Mouse (Mus musculus): ENCODE results near the gene Olfm3.

Gene Olfm3

DNA sequence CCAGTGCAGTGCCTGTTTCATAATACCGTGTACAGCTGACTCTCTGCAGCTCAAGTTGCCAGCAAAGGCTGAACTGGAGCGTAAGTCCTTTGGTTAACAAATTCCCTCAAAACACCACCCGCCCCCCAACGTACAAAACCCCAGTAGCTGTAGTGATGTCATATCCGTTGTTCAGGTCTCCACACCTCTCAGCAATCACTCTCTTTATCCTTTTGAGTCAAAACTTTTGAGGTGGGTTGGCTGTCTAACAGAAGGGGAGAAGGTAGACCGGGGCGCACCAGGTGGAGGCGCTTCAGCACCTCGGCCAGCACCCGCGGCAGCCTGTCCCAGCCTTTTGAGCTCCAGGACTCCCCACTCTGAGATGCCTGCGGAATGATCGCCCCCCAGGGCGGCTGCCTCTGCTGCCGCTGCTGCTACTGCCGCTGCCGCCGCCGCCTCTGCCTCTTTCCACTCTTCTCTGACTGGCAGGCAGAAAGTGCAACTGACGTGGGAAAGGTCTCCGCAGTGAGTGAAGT is at the start of gene Olfm3:
Gene Olfm3, plus strand, starts transcription at position 155 of the 515 bp plus-strand sequence.
- peak; percentile 54 for DNase-seq

DNA sequence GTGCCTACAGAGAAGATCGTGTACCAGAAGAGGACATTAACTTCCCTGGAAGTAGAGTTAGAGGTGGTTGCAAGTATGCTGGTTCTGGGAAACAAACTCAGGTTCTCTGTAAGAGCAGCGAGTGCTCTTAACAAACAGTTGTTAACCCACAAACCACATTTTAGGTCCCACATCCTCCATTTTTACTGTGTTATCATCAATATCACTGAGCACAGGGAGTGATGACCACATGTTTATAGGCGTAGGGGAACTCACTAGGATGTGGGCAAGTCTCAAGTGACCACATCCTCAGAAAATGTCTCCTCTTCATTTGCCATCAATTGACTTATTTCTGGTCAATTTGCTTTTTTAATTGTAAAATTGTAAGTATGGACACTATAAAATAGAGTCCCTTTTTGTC is 14.1 kb upstream of the Olfm3 start:
- no peak for DNase-seq

DNA sequence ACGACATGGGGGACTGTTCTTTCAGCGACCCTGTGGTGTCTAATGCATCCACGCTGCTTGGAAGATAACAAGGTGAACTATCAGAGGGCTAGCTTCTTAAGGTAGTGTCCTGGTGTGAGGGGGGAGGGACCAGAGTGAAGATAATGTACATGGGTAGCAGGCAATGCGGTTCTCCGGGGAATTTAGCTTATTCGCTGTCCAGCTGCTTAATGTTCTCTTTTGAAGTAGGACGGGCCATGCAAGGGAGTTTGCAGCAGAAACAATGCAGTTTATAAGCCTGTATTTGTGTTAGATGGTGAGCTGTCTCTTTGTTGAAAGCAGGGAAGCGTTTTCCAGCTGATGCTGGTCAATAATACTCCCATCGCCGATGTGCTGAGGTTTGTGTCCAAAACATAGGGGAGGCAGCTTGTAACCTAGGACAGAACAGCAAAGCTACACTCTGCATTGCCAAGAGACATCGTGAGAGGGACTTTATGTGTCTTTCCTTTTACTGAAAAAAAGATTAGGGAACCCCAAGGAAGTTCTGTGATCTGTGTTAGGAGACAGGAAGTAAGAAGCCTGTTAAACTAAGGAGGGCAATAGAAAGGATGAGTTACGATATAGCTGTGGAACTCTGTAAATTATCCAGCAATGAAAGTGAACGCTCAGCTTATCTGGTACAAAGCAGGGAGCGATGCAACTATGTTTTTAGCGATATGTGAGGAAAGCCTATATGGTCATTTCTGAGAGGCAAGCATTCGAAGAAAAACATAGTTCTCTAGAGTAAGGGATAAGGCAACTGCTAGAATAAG is 950 bp downstream of the Olfm3 start:
- peak; percentile 3 for DNase-seq

GRCm38 (mm10) chr3:114907537-114907936 is 3.7 kb downstream of the Olfm3 start:
- DNase-seq, result no peak

DNA sequence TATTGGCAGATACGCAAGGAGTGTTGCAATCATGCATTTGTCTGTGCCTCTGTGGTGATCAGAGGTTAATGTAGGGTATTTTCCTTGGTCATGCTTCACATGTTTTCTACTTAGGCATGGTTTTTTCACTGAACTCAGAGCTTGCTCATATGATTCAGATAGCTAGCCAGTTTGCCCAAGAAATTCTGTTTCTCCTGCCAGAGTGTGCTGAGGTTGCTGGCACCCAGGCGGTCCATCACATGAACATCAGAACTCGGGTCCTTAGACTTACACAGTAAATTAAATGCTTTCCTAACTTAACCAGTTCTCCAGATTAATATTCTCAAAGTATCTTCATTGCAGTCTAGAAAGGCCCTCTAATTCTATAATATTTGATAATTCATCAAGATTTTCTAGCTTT is 5.0 kb downstream of the Olfm3 start:
- DNase-seq, result no peak

DNA sequence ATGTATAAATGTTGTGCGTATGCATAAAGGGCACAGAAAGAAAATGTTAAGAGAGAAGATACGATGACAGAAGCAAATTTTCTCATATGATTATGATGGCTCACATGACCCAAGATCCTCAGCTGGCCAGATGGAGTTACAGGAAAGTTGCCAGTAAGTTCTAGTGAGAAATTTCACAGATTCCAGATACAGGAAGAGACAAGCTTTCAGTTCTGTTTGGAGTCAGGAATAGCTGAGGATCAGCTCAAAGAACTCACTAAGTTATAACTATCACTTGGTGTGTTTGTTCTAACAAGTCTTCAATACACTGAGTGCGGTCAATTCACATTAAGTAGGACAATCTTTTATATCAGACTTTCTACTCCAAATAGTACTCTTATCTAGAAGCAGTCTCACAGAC is 16.2 kb downstream of the Olfm3 start:
- DNase-seq, result no peak

DNA sequence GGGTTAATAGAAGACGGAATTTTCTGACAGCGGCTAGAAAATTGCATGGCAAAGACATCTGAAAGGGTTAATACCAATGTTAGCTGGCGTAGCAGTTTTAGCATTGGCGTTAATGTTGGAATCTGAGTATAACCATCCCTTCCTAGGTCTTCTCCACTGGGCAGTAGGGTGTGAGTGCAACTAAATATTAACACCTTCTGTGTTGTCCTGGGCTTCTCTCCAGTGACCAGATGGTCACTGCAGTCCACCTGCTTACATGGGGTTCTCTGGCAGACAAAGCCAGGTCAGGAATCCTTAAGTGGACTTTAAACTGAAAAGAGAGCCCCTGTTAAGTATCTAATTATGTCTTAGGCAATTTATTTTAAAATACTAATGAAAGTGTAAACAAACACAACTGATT is 25.7 kb downstream of the Olfm3 start:
- no peak for DNase-seq

GRCm38 (mm10) chr3:114930336-114930735 is 26.5 kb downstream of the Olfm3 start:
- DNase-seq, result no peak

GRCm38 (mm10) chr3:114930796-114931195 is 26.9 kb downstream of the Olfm3 start:
- DNase-seq, result no peak

- no peak for DNase-seq
Measured at GRCm38 (mm10) chr3:114932881-114933280, 29.0 kb downstream of the Olfm3 start.

- DNase-seq, result no peak
Measured at GRCm38 (mm10) chr3:114954904-114955303, 51.0 kb downstream of the Olfm3 start.

DNA sequence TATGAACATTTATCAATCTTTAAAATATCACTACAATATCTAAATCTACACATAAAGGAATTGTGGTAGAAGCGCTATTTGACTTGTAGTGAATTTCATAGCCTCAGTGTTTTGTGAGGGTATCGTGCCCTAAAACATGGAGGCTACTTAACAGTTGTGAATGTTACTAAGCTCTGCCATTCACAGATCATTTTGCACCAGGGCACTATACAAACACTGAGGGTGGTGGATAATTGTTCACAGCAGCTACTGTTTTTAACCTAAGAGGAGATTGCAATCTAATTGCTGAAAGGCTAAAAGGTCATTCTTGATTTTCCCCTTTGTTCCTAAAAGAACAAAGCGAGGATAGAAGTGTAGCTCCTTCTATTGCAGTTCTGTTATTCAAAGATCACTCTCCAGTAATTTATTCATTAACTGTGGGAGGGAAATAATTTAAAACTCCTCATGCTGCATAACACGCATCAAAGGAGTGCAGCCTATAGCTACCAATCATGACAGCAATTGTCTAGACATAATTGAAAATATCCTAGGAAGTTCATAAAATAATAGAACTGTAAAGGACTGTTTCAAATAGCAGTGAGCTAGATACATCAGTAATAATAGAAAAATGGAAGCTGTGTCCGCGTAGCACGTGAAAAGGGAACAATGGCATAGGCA is 55.6 kb downstream of the Olfm3 start:
- no peak for DNase-seq

GRCm38 (mm10) chr3:114962316-114963083 is 58.6 kb downstream of the Olfm3 start:
- no peak for DNase-seq

DNA sequence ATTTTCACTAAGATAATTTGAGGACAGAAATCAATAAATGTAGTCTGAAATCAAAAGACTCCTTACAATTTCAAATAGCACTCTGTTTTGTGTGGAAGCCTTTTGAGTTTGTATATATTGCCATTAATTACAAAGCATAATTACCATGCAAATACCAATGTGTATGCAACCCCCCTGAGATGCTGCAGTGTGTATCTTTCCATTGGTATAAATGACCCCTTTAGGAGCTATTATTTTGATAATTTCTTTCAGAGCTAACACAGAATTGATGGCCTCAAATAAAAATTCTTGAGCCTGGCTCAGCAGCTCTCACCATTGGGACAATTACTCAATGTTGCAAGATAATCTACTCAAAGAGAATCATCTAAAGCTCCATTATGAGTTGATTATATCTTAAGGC is 67.3 kb downstream of the Olfm3 start:
- DNase-seq, result no peak

DNA sequence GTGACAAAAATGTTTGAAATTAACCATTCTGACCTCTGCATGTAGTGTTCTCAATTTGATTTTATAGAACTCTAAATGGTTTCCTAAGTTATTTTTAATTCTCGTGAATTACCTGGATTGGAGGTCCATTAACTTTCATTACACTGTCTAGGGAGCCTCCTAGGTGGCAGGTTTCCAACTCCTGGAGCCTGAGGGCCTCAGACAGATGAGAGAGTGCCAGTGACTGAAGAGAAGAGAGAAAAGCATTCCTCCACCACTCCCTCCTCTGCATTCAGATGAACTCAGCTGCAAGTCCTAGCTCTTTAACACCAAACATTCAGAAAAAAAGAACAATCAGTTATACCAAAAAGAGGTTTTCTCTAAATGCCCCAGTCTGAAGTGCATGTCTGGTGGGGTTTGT is 68.6 kb downstream of the Olfm3 start:
- DNase-seq, result no peak

DNA sequence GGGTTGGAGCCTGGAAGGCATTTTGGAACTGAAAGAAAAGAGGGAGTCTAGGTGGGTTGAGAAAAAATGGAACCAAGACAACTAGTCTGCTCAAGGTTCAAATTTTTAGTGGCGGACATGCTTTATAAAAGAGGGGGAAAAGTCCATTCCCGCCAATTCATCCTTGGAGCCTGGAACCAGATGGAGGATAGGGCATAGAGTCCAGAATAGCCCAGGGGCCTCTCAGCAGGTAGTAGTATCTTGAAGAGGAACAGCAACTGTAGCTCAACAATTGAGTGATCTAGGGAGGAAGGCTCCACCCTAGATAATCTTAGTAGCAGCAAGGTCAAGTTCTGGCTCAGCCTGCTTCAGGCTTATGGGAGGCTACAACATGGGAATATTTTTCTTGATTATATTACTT is 87.0 kb downstream of the Olfm3 start:
- no peak for DNase-seq

DNA sequence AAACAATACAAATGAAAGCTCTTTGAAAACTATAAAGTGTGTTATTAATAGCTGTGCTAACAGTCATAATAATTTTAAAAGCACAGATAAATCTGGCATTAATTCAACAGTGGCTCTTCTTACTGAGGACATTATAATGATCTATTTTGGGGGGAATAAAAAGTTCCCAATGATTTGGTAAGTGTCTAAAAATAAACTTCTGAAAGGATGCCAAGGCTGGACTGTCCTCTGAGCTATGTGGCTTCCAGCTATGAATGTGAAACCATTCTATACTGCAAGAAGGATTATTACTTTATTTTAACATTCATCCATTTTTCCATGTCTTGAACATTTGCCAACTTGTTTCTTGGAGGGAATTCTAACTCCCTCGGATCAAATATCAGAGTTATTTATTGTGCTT is 92.1 kb downstream of the Olfm3 start:
- no peak for DNase-seq

GRCm38 (mm10) chr3:115027560-115027959 is 123.7 kb downstream of the Olfm3 start:
- DNase-seq, result no peak

- no peak for DNase-seq
Measured at GRCm38 (mm10) chr3:115028046-115028445, 124.2 kb downstream of the Olfm3 start.

DNA sequence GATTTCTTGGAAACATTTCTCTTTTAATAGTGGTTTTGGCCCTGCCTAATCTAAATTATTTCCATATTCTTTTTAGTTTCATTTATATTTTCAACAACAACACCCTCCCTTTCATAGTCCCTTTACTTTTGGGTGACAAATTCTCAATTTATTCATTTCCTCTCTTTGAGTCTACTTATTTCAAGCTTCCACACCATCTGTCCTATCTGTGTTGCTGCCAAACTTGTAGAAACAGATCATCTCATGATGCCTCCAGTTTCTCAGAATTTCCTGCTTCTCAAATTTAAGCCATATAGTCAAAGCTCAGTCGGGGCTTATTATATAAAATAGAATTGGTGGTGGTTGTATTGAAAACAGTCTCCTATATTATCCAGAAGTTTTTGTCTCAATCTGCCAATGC is 124.7 kb downstream of the Olfm3 start:
- no peak for DNase-seq

GRCm38 (mm10) chr3:115049060-115049459 is 145.2 kb downstream of the Olfm3 start:
- no peak for DNase-seq

DNA sequence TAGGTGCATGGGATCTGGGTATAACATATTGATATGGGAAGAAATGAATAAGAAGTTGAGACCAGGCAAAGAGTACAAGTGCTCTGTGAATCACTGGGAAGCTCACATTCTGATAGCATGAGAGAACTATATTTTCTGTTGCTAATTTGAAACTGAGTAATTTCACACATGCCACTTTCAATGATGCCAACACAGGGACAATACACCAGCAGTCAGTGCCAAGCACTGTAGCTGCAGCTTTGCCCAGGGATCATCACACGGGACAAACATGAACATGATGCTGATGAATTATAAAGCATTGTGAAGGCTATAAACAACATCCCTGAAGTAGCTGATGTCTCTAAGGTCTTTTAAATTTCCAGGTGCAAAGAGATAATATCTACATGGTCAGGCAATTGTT is 161.0 kb downstream of the Olfm3 start:
- DNase-seq, result no peak

DNA sequence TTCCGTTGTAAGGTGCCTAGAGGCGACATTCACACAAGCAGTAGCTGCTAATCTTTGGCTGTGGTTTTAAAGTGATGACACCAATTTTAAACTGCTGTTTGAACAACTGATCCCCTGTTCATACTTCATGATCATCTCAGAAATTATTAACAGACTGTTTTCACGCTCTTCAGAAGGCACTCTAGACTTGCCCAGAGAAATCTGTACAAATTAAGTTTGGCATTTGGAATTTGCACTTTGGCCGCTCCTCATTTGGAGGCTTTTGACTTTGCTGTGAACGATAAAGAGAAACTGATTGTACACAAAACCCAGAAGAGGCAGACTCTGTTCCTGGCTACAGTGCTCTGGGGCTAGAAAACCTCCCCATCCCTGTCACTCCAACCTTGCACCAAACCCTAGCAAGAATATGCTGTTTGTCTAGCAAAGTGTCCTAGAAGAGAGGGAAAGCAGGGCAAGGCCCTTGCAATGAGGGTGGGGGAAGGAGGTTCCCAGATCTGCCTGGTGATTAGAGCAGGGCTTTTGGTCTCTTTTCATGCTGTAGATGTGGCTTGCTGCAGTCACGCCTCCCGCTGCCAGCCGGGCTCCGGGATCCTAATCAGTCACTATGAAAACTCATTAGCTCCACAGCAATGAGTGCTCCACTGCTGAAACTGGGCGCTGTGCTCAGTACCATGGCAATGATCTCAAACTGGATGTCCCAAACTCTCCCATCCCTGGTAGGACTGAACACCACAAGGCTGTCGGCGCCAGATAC is 176.7 kb downstream of the Olfm3 start:
- peak; percentile 7 for DNase-seq
